Mouse (Mus musculus) layer of hippocampus, adult 9-11 months (tissue): Measurements from ENCODE around the gene Cilp.

ENCODE experiments used
- DNase-seq: peaks from one replicate; pipeline ENCODE4 v3.0.0; 2022

Gene Cilp

GRCm38 (mm10) chr9:65297056-65297455 is 32.1 kb downstream of the Cilp start:
- no peak for DNase-seq

DNA sequence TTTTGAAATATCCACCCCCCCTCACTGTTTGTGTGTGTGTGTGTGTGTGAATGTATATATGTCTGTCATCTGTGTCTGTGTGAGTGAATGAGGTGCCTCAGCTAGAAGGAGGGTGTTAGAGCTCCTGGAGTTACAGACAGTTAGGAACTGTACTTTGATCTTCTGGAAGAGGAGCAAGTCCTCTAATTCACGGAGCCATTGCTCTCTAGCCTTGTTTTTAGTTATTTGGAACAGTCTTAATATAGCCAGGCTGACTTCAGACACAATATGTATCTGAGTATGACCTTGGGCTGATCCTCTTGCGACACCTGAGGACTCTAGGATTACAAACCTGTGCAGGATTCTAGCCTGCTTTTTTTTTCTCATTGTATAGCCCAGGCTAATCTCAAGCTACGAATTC is 33.8 kb downstream of the Cilp start:
- no peak for DNase-seq

DNA sequence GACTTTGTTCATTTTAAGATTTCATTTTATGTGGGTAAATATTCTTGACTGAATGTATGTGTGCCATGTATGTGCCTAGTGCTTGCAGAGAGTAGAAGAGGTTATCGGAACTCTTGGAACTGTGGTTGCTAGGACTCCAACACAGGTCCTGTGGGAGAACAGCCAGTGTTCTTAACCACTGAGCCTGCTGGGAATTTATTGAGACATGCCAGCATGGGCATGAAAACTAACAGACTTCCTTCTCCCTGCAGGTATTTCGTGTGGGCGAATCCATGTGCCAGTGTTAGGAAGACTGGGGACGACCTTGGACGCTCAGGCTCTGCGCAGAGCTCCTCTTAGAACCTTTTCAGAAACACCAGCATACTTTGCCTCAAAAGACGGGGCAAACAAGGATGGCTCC is 34.7 kb downstream of the Cilp start:
- no peak for DNase-seq

GRCm38 (mm10) chr9:65302327-65302983 is 37.5 kb downstream of the Cilp start:
- no peak for DNase-seq

DNA sequence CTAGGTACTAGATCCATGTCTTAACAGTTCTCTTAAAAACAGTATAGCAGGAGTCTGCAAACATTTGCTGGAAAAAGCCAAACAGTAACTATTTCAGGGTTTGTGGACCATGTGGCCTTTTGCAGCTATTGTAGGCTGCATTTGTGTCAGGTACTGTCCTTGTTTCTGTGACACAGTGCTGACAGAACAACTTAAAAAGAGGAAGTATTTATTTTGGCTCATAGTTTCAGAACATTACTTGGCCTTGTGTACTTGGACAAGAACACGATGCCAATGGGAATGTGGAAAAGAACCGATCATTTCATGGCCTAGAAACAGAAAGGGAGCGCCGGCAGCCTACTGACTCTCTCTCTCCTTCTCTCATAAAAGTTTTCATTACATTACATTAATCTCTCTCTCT is 38.6 kb downstream of the Cilp start:
- DNase-seq: no peak

DNA sequence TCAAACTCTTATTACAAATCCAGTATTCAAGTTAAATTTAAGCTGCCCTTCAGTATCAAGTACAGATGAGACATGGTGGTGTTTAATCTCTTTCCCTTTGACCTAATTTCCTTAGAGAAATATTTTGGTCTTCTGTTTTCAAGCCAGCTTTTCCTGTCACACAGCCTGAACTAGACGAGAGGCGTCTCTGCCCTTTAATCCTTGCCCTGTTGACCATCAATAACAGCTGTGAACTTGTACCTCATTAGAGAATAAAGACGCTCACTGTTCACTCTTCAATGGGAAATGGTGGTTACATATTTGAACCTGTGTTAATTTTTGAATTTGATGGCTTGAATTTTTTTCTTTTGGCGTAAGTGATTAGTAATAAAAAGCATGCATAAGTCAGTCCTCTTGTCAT is 39.3 kb downstream of the Cilp start:
- DNase-seq: no peak

- no peak for DNase-seq
Observed at GRCm38 (mm10) chr9:65306672-65307071, 41.7 kb downstream of the Cilp start.

DNA sequence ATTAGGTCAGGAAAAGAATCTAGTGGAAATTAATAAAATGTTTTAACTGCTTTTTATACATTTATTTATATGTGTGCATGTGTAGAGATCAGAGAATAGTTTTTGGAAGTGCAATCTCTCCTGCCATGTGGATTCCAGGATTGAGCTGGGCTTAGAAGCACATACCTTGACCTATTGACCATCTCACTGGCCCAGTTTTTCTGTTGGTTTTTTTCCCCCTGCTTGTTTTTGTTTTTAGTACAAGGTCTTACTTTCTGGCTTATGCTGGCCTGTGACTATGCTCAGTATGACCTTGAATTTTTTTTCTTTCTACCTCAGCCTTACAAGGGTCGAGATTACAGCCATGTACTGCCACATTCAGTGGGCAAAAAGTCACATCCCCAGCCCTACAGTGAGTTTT is 43.0 kb downstream of the Cilp start:
- DNase-seq: no peak

- no peak for DNase-seq
Observed at GRCm38 (mm10) chr9:65312669-65313357, 47.8 kb downstream of the Cilp start.

DNA sequence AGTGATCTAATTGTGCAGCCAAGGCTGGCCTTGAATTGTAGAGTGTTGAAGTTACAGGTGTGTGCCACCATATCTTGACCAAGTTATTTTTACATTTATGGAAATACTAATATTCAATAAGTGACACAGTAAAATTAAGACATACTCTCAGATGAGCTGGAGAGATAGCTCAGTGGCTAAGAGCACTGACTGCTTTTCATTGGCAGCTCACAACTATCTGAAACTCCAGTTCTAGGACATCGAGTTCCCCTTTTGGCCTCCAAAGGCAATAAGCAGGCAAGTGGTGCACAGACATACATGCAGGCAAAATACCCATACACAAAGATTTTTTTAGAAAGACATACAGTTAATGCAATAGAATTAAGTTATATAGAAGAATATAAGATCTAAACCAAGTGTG is 48.9 kb downstream of the Cilp start:
- no peak for DNase-seq

DNA sequence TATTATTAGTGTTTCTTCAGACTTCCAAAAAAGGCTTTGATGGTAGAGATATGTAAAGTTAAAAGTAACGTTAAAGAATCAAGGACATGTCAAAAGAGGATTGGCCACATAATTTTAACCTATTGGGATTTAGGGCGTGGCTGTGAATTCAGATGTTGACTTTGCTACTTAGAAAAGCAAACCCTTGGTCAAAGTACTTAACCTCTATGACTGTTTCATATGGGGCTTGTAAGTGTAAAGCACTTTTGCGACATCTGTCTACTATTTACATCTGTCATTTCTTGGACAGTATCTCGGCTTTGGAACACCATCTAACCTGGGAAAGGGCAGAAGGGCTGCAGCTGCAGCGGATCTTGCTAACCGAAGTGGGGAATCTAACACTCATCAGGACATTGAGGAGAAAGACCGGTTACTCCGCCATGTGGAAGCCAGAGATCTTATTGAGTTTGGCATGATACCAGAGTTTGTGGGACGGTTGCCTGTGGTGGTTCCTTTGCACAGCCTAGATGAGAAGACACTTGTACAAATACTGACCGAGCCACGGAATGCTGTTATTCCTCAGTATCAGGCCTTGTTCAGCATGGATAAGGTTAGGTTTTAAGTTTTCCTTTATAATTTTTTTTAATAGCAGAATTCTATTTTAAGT is 57.4 kb downstream of the Cilp start:
- no peak for DNase-seq

GRCm38 (mm10) chr9:65325971-65326370 is 61.0 kb downstream of the Cilp start:
- DNase-seq: no peak

GRCm38 (mm10) chr9:65327371-65327770 is 62.4 kb downstream of the Cilp start:
- DNase-seq: no peak
